Mouse (Mus musculus) left cerebral cortex, postnatal 14 days (tissue): ENCODE measurements at regions not wholly inside any gene's neighbourhood (a gene's known extent, or its start where the extent isn't known, plus 50 kb on each side); places are given as distances from the start of the nearest gene placed in this dataset.

ENCODE experiments used
- DNase-seq, 2 experiments: peaks; one replicate each; pipeline ENCODE4 v3.0.0; 2021 to 2022; ENCODE audit warnings: low spot score in 2 of 2, mixed read lengths in 1 of 2
- intact Hi-C: fragments of 180-260 bp; cut with DNase I; formaldehyde crosslinking; loops from one replicate; pipeline ENCODE4 v1.15.1; 2025

DNA sequence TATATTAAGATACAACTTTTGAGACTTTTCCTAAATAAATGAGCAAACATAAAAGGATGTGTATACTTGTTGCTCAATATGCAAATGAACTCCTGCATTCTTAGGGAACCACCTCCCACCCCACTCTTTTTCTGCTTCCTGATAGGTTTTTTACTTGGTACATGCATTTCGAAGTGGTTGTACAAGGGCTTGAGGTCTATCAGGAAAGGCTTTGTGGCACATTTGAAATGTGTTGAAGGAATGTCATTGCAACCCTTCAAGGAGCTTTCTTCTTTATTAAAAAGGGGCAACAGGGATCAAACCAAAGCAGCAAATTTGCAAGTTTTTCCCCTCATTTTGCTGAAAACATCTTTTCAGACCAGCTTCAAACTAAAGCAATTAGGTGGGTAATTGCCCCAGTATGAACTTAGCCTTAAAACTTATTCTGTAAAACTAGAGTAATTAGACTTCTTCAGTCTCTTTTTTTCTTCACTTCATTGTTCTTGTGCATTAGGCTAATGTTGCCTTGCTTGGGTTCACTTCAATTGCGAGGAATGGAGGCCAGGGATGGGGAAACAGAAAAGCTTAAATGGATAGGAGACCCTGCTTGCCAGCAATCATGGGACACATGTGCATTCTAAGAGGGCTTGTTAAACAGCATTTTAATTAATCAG, 96.1 kb upstream of the Igbp1b start:
- intact Hi-C loops, result no loop called here
- DNase-seq, result no peak

DNA sequence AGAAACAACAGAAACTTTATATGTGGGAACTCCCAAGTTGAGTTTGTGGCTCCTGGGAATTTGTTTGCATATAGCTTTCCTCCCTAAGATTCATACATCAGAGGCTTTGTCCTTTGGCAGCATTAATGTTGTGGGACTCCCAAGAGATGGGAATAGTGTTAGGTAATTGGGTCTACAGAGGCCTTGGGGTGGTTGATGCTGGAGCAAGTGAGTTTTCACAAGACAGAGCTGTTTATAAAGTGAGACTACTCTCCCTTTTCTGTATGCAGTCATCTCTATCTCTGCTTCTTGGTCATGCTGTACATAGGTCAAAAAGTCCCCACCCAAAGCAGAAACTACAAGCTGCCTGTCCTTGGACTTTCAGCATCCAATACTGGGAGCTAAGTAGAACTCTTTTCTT, 59.4 kb upstream of the Igbp1b start:
- intact Hi-C loops, result no loop called here
- DNase-seq, result no peak
